Mouse (Mus musculus) forebrain, embryonic 10.5 days (tissue): ENCODE results near the gene Klf9. TPM values are rescaled to one million over a fixed set of nuclear protein-coding genes. Genes with fewer than 3 reads are reported as not detected.
"Not testable (repeated sequence)": the region's sequence is repeated elsewhere in the genome, so short reads cannot be mapped to it uniquely, and the experiment has no call there.

Experiments used
- DNase-seq: peaks from one replicate; pipeline ENCODE4 v3.0.0-alpha.2; 2017; ENCODE audit warnings: low spot score; ENCODE audit errors: extremely low spot score
- H3K27ac ChIP-seq: fragments of 300-500 bp; sonication (generic); 2 replicates; pipeline ENCODE4 v1.5.1; 2016; ENCODE audit warnings: mild to moderate bottlenecking
- H3K27me3 ChIP-seq: fragments of 300-500 bp; sonication (generic); 2 replicates; pipeline ENCODE4 v1.6.1; 2016; ENCODE audit warnings: mild to moderate bottlenecking; ENCODE audit not compliant: poor library complexity, severe bottlenecking
- H3K36me3 ChIP-seq: fragments of 300-500 bp; sonication (generic); replicated peaks from 2 replicates; pipeline ENCODE4 v1.6.1; 2016; ENCODE audit warnings: mild to moderate bottlenecking, moderate library complexity
- H3K4me1 ChIP-seq: fragments of 300-500 bp; sonication (generic); 2 replicates; pipeline ENCODE4 v1.6.1; 2016
- H3K4me3 ChIP-seq: fragments of 300-500 bp; sonication (generic); 2 replicates; pipeline ENCODE4 v1.5.1; 2016; ENCODE audit warnings: mild to moderate bottlenecking, moderate library complexity
- H3K9me3 ChIP-seq: fragments of 300-500 bp; sonication (generic); 2 replicates; pipeline ENCODE4 v1.6.1; 2016; ENCODE audit warnings: mild to moderate bottlenecking, moderate library complexity
- WGBS: fragments of 180-500 bp; shearing (Covaris S2); methylation state at CpG from one replicate; pipeline ENCODE4 v1.1.7; 2016; 5-methylcytosine and 5-hydroxymethylcytosine counted together
- polyA plus RNA-seq: library from polyadenylated mRNA; unstranded; fragments of >200 nt; fragmentation: Nextera tagmentation; extraction: Ambion mirVana; gene quantifications from 2 replicates; pipeline ENCODE4 v1.2.1, GENCODE M21; 2016

Gene Klf9
- polyA plus RNA-seq, 1 experiment from 2014 or later: 0.81 TPM

DNA sequence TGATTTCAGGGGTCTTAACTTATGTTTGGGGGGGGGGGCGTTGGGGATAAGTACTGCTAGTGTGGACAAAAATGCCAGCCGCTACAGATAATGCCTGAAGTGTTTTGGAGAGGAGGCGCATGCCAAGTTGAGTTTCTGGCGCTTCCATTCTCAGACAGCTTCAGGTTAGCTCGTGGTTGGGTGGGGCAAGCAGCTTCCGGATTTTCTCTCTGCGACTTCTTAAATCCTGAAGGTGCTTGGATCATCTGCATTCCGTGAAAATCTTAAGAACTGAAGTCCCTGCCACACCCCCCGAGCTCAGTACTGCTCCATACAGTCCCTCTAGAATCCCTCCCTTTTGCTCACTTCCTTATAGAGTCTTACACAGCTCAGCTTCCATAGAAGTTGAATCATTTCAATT is 3.0 kb downstream of the Klf9 start:
- no peaks in the 10 kb centered on the region for H3K36me3 ChIP-seq
- no peak for DNase-seq
- 65% methylated on average over 9 of the region's 9 CpGs for WGBS
- H3K9me3 ChIP-seq: no peaks in the 10 kb centered on the region
- H3K4me1 ChIP-seq: peaks cover 30% of the 10 kb centered on the region
- H3K27me3 ChIP-seq: peaks cover 49% of the 10 kb centered on the region
- no peak overlapping the region for H3K4me3 ChIP-seq
- no peak overlapping the region for H3K27ac ChIP-seq

GRCm38 (mm10) chr19:23145146-23145545 is 4.1 kb downstream of the Klf9 start:
- H3K27me3 ChIP-seq: peaks cover 41% of the 10 kb centered on the region
- no peak for DNase-seq
- no peak overlapping the region for H3K4me3 ChIP-seq
- peaks cover 30% of the 10 kb centered on the region for H3K4me1 ChIP-seq
- WGBS: 91% methylated on average over 3 of the region's 3 CpGs
- H3K9me3 ChIP-seq: no peaks in the 10 kb centered on the region
- H3K36me3 ChIP-seq: no peaks in the 10 kb centered on the region
- H3K27ac ChIP-seq: no peak overlapping the region

GRCm38 (mm10) chr19:23145575-23145974 is 4.5 kb downstream of the Klf9 start:
- H3K4me3 ChIP-seq, DNase-seq, H3K27ac ChIP-seq, H3K36me3 ChIP-seq, H3K9me3 ChIP-seq: not testable (repeated sequence)
- Histone ChIP-seq H3K27me3 (peaks cover 41% of the 10 kb centered on the region), H3K4me1 (peaks cover 30% of the 10 kb centered on the region)
- WGBS: 90% methylated on average over 7 of the region's 7 CpGs

DNA sequence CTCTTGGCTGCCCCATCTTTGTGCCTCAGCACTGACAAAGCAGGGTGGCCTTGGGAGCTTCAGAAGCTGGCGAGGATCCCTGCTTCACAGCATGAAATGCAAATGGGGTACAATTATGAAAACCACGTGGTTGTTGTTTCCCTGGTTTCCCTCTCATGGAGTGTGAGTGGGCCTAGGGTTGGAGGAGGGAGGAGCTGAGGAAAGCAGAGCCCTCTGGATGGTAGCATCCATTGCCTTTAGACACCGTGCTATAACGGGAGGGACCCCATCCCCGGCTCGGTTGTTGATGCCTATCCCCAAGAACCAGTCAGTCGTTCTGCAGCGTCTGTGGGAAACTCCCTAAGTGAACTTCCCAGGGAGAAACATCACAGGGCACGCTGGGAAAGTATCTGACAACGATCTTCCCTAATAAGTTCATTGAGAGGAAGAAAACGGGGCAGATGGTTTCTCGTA is 5.4 kb downstream of the Klf9 start:
- Histone ChIP-seq H3K36me3 (no peaks in the 10 kb centered on the region), H3K27me3 (peaks cover 39% of the 10 kb centered on the region), H3K4me3 (no peak overlapping the region), H3K4me1 (peaks cover 23% of the 10 kb centered on the region), H3K27ac (no peak overlapping the region), H3K9me3 (no peaks in the 10 kb centered on the region)
- 78% methylated on average over 12 of the region's 12 CpGs for WGBS
- no peak for DNase-seq

DNA sequence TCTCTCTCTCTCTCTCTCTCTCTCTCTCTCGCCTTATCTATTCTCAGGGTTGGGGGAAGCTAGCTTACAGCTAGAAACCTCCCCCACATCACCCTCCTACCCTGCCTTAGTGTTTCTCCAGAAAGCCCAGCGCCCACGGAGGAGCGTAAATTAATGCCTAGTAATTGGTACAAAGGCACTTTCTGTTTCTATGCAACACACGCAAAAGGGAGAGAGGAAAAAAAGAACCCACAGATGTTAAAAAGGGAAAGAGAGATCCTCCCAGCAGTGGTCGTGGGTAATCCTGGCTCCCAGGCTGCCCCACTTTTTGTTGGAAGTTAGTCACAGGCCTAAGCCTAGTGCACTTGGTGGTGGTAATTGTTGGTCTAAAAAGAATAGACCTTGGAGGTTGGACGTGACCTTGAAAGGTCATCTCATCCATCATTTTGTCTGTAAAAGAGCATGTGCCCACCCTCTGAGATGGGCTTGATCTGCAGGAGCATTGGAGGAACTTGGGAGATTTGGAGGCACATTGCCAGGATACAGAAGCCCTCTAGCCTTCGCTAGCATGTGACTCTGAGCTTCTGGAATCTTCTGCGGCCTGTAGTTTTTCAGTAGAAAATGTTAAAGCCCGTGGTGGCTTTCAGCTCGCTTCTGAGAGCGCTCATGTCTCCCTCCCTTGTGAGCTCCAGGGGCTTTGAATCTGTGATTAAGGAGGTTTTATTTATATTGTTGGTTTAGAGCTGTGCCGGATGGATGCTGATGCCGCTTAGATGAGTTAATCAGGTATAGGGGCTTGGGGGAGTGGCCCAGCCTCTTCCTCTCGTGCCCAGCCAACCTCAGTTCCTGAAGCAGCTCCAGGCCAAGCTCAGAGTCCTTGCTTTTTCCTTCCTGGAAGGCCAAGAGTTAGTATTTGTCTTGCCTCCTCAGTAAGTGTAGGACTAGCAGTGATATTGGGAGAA is 6.3 kb downstream of the Klf9 start:
- DNase-seq: no peak
- 79% methylated on average over 15 of the region's 15 CpGs for WGBS
- Histone ChIP-seq H3K36me3 (no peaks in the 10 kb centered on the region), H3K27me3 (peaks cover 30% of the 10 kb centered on the region), H3K4me3 (no peak overlapping the region), H3K27ac (no peak overlapping the region), H3K9me3 (no peaks in the 10 kb centered on the region), H3K4me1 (peaks cover 23% of the 10 kb centered on the region)

GRCm38 (mm10) chr19:23149465-23150410 is 8.7 kb downstream of the Klf9 start:
- no peak overlapping the region for H3K4me3 ChIP-seq
- H3K4me1 ChIP-seq: peaks cover 25% of the 10 kb centered on the region
- H3K27me3 ChIP-seq: peaks cover 9% of the 10 kb centered on the region
- no peaks in the 10 kb centered on the region for H3K9me3 ChIP-seq
- 85% methylated on average over 7 of the region's 7 CpGs for WGBS
- no peaks in the 10 kb centered on the region for H3K36me3 ChIP-seq
- no peak overlapping the region for H3K27ac ChIP-seq
- no peak for DNase-seq

- no peak for DNase-seq
- Histone ChIP-seq H3K9me3 (no peaks in the 10 kb centered on the region), H3K27ac (no peak overlapping the region), H3K4me1 (peaks cover 25% of the 10 kb centered on the region), H3K27me3 (0 out of 2 replicates have a peak, but pooled peaks cover 3% of the 10 kb centered on the region), H3K36me3 (no peaks in the 10 kb centered on the region), H3K4me3 (no peak overlapping the region)
- WGBS: 85% methylated on average over 14 of the region's 14 CpGs
These were observed 9.7 kb downstream of the Klf9 start for GRCm38 (mm10) chr19:23150556-23151265.

- DNase-seq: no peak
- Histone ChIP-seq H3K4me3 (no peak overlapping the region), H3K4me1 (peaks cover 25% of the 10 kb centered on the region), H3K27ac (no peak overlapping the region), H3K9me3 (no peaks in the 10 kb centered on the region), H3K36me3 (no peaks in the 10 kb centered on the region), H3K27me3 (0 out of 2 replicates have a peak, but pooled peaks cover 3% of the 10 kb centered on the region)
- 32% methylated on average over 11 of the region's 11 CpGs for WGBS
These were observed 10.6 kb downstream of the Klf9 start for GRCm38 (mm10) chr19:23151651-23152070.

- no peaks in the 10 kb centered on the region for H3K36me3 ChIP-seq
- 0 out of 2 replicates have a peak, but pooled peaks cover 3% of the 10 kb centered on the region for H3K27me3 ChIP-seq
- WGBS: 24% methylated on average over 4 of the region's 4 CpGs
- H3K27ac ChIP-seq: no peak overlapping the region
- no peaks in the 10 kb centered on the region for H3K9me3 ChIP-seq
- no peak overlapping the region for H3K4me3 ChIP-seq
- no peak for DNase-seq
- H3K4me1 ChIP-seq: peaks cover 19% of the 10 kb centered on the region
These were observed 11.2 kb downstream of the Klf9 start for GRCm38 (mm10) chr19:23152201-23152640.

GRCm38 (mm10) chr19:23152771-23153605 is 12.0 kb downstream of the Klf9 start:
- no peaks in the 10 kb centered on the region for H3K9me3 ChIP-seq
- no peak for DNase-seq
- no peak overlapping the region for H3K27ac ChIP-seq
- H3K4me3 ChIP-seq: no peak overlapping the region
- H3K36me3 ChIP-seq: no peaks in the 10 kb centered on the region
- 0 out of 2 replicates have a peak, but pooled peaks cover 3% of the 10 kb centered on the region for H3K27me3 ChIP-seq
- WGBS: 71% methylated on average over 25 of the region's 25 CpGs
- H3K4me1 ChIP-seq: peaks cover 17% of the 10 kb centered on the region

DNA sequence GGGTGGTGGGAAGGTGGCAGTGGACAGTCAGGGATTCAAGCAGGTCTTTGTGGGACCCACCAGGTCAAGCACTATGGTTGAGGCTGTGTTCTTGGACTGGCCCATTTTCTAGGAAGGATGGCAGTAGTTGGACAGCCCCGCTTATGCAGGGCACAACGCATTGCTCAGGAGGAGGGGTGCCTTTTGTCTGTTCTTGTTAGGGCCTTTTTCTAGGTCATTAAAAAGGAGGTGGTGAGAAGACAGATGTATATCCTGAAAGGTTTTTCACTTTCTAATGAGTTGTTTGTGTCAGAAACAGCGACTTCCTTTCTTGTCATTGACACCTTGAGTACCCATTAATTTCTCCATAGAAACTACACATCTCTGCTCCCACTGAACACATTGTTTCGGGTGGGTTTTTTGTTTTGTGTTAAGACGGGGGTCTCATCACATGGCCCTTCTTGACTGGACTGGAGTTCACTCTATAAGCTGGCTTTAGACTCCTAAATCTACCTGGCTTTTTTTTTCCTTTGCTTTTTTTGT is 12.6 kb downstream of the Klf9 start:
- DNase-seq: no peak
- Histone ChIP-seq H3K4me3 (no peak overlapping the region), H3K36me3 (no peaks in the 10 kb centered on the region), H3K27ac (no peak overlapping the region), H3K4me1 (peaks cover 17% of the 10 kb centered on the region), H3K9me3 (no peaks in the 10 kb centered on the region), H3K27me3 (0 out of 2 replicates have a peak, but pooled peaks cover 3% of the 10 kb centered on the region)
- WGBS: 82% methylated on average over 5 of the region's 5 CpGs
